Mouse (Mus musculus) hindbrain, embryonic 10.5 days (tissue): Measurements from ENCODE around the gene Cops2. TPM values are rescaled to one million over a fixed set of nuclear protein-coding genes. Genes with fewer than 3 reads are reported as not detected.

Experiments
- DNase-seq: peaks from one replicate; pipeline ENCODE4 v3.0.0-alpha.2; 2017; ENCODE audit warnings: low spot score
- H3K27ac ChIP-seq: fragments of 300-500 bp; sonication (generic); 2 replicates; pipeline ENCODE4 v1.5.1; 2016; ENCODE audit warnings: mild to moderate bottlenecking, moderate library complexity
- H3K27me3 ChIP-seq: fragments of 300-500 bp; sonication (generic); 2 replicates; pipeline ENCODE4 v1.6.1; 2016; ENCODE audit warnings: mild to moderate bottlenecking; ENCODE audit not compliant: poor library complexity, insufficient read depth, severe bottlenecking
- H3K36me3 ChIP-seq: fragments of 300-500 bp; sonication (generic); 2 replicates; pipeline ENCODE4 v1.6.1; 2016; ENCODE audit warnings: mild to moderate bottlenecking, moderate library complexity
- H3K4me1 ChIP-seq: fragments of 300-500 bp; sonication (generic); replicated peaks from 2 replicates; pipeline ENCODE4 v1.6.1; 2016; ENCODE audit warnings: mild to moderate bottlenecking
- H3K4me3 ChIP-seq: fragments of 300-500 bp; sonication (generic); 2 replicates; pipeline ENCODE4 v1.5.1; 2016; ENCODE audit warnings: mild to moderate bottlenecking, moderate library complexity
- H3K9me3 ChIP-seq: fragments of 300-500 bp; sonication (generic); 2 replicates; pipeline ENCODE4 v1.6.1; 2016; ENCODE audit warnings: mild to moderate bottlenecking, moderate library complexity
- WGBS: fragments of 180-500 bp; shearing (Covaris S2); methylation state at CpG from one replicate; pipeline ENCODE4 v1.1.7; 2016; 5-methylcytosine and 5-hydroxymethylcytosine counted together
- polyA plus RNA-seq: library from polyadenylated mRNA; unstranded; fragments of >200 nt; fragmentation: Nextera tagmentation; extraction: Ambion mirVana; gene quantifications from 2 replicates; pipeline ENCODE4 v1.2.1, GENCODE M21; 2016

The Cops2 gene
- polyA plus RNA-seq, 1 experiment from 2014 or later: 69.2 TPM

DNA sequence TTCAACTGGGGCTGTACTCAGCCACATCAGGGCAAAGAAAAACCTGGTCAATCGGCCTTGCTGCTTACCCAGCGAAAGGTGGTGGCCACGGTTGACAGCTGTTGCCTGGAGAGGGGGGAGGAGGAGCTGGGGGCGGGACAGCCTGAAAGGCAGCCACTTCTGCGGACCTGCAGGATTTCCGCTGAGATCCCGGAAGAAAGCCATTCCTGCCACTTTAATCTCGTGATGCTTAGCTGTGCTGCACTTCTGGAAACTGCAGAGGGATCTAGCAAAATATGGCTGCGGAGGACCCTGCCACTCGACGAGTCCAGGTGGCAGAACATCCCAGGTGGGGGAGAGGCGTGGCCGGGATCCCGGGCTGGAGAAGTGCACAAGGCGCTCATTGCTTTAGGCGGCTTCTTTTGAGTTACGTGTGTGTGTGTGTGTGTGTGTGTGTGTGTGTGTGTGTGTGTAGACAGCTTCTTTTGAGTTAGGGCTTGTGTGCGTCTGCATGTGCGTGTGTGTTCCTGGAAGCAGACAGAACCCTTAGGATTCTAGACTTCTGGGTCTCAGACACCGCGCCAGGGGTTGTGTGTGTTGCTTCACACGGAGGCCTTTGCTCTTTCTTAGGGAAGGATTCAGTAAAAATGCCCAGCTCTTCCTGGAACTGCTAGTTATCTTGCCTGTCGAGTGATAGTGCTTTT is 7.3 kb upstream of the Cops2 start:
- DNase-seq: peak; percentile 61
- H3K4me3 ChIP-seq: peak overlapping the region; percentile 64
- no peaks in the 10 kb centered on the region for H3K27me3 ChIP-seq
- WGBS: 7% methylated on average over 23 of the region's 23 CpGs
- peak overlapping the region; percentile 81 for H3K27ac ChIP-seq
- H3K4me1 ChIP-seq: peaks cover 17% of the 10 kb centered on the region
- 0 out of 2 replicates have a peak, but pooled peaks cover 3% of the 10 kb centered on the region for H3K36me3 ChIP-seq
- H3K9me3 ChIP-seq: no peaks in the 10 kb centered on the region

DNA sequence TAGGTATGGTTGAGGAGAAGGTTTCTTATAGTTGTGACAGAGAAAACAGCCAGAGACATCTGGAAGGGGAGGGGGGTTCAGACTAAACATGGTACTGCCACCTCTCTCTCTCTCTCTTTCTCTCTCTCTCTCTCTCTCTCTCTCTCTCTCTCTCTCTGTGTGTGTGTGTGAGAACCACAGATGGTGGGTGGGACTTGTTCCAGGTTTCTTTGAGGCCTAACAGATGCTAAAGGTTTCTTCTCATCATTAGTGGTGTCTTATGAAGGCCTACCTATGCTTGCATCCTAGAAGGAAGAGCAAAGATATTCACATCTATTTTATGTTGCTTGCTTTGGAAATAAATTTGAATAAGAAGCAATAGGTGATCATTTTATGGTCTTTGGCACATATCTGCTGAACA is 6.6 kb upstream of the Cops2 start:
- DNase-seq: no peak
- Histone ChIP-seq H3K36me3 (0 out of 2 replicates have a peak, but pooled peaks cover 3% of the 10 kb centered on the region), H3K9me3 (no peaks in the 10 kb centered on the region), H3K4me1 (peaks cover 17% of the 10 kb centered on the region), H3K27me3 (no peaks in the 10 kb centered on the region), H3K4me3 (peak overlapping the region; percentile 64; the same call in 1 of the 2 replicates), H3K27ac (no peak overlapping the region)

- Histone ChIP-seq H3K4me1 (peaks cover 20% of the 10 kb centered on the region), H3K4me3 (no peak overlapping the region), H3K9me3 (no peaks in the 10 kb centered on the region), H3K27ac (no peak overlapping the region), H3K36me3 (0 out of 2 replicates have a peak, but pooled peaks cover 3% of the 10 kb centered on the region), H3K27me3 (no peaks in the 10 kb centered on the region)
- WGBS: 92% methylated on average over 1 of the region's 1 CpGs
- DNase-seq: no peak
Observed at GRCm38 (mm10) chr2:125864551-125864950, 5.6 kb upstream of the Cops2 start.

- H3K9me3 ChIP-seq: no peaks in the 10 kb centered on the region
- H3K36me3 ChIP-seq: no peaks in the 10 kb centered on the region
- H3K4me3 ChIP-seq: no peak overlapping the region
- no peaks in the 10 kb centered on the region for H3K27me3 ChIP-seq
- no peak overlapping the region for H3K27ac ChIP-seq
- no peak for DNase-seq
- 81% methylated on average over 3 of the region's 3 CpGs for WGBS
- peaks cover 22% of the 10 kb centered on the region for H3K4me1 ChIP-seq
Observed at GRCm38 (mm10) chr2:125863799-125864198, 4.9 kb upstream of the Cops2 start.

- Histone ChIP-seq H3K27ac (no peak overlapping the region), H3K36me3 (no peaks in the 10 kb centered on the region), H3K27me3 (no peaks in the 10 kb centered on the region), H3K9me3 (no peaks in the 10 kb centered on the region), H3K4me1 (peaks cover 16% of the 10 kb centered on the region), H3K4me3 (peak overlapping the region; percentile 99)
- WGBS: 49% methylated on average over 3 of the region's 3 CpGs
- DNase-seq: no peak
Observed at GRCm38 (mm10) chr2:125857707-125858106, 1.2 kb downstream of the Cops2 start.

DNA sequence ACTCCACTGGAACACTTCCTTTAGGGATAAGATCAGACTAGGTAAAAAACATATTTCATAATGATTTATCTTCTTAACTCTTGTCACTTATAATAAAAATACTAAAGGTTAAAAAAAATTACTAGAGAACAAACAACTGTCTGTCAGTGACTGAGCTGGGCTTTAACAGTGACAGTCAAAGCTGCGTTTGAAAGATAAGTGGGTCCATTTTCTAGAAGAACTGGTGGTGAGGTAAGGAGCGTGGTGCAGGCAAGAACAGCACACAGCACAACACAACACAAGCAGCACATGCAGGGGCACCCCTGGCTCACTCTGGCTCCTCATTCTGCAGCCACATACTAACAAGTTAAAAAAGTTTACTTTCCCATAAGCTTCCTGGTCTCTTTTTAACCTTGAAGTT is 7.7 kb downstream of the Cops2 start:
- WGBS: 86% methylated on average over 2 of the region's 2 CpGs
- Histone ChIP-seq H3K9me3 (no peaks in the 10 kb centered on the region), H3K36me3 (peaks cover 32% of the 10 kb centered on the region), H3K4me3 (no peak overlapping the region), H3K4me1 (no peaks in the 10 kb centered on the region), H3K27me3 (no peaks in the 10 kb centered on the region), H3K27ac (no peak overlapping the region)
- no peak for DNase-seq

GRCm38 (mm10) chr2:125838708-125839284 is 20.1 kb downstream of the Cops2 start:
- Histone ChIP-seq H3K9me3 (no peaks in the 10 kb centered on the region), H3K36me3 (peaks cover 90% of the 10 kb centered on the region)
- WGBS: 91% methylated on average over 2 of the region's 2 CpGs

GRCm38 (mm10) chr2:125838091-125838490 is 20.8 kb downstream of the Cops2 start:
- Histone ChIP-seq H3K36me3 (peaks cover 90% of the 10 kb centered on the region), H3K4me3 (no peak overlapping the region), H3K27me3 (no peaks in the 10 kb centered on the region), H3K27ac (no peak overlapping the region), H3K4me1 (no peaks in the 10 kb centered on the region), H3K9me3 (no peaks in the 10 kb centered on the region)
- no peak for DNase-seq
- 96% methylated on average over 7 of the region's 7 CpGs for WGBS

More at GRCm38 (mm10) chr2:125838708-125839284, 20.1 kb downstream of the Cops2 start:
- Histone ChIP-seq H3K27me3 (no peaks in the 10 kb centered on the region), H3K27ac (no peak overlapping the region), H3K4me1 (no peaks in the 10 kb centered on the region), H3K4me3 (no peak overlapping the region)
- DNase-seq: no peak

- Histone ChIP-seq H3K4me3 (no peak overlapping the region), H3K27me3 (no peaks in the 10 kb centered on the region), H3K4me1 (no peaks in the 10 kb centered on the region), H3K36me3 (peaks cover 62% of the 10 kb centered on the region), H3K27ac (no peak overlapping the region), H3K9me3 (no peaks in the 10 kb centered on the region)
- no peak for DNase-seq
- 93% methylated on average over 2 of the region's 2 CpGs for WGBS
Observed at GRCm38 (mm10) chr2:125829924-125830323, 29.0 kb downstream of the Cops2 start.

DNA sequence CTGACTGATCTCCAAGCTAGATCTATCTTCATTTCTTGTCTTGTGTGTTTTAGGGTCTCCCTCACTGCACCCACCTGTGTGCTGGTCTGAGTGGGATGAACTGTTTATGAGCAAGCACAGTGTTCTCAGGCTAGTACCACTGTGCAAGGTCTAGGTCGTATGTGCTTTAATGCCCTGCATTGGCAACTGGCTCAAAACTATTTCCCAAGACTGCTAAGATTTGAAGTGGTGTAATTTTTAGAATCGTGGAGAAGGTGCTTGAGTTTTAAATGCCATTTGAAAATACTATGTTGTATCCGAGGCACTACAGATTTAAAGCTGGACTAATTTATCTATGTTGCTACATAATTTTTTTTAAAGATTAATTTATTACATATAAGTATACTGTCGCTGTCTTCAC is 31.0 kb downstream of the Cops2 start:
- Histone ChIP-seq H3K4me3 (no peak overlapping the region), H3K27ac (no peak overlapping the region), H3K36me3 (peaks cover 42% of the 10 kb centered on the region), H3K9me3 (no peaks in the 10 kb centered on the region), H3K4me1 (no peaks in the 10 kb centered on the region), H3K27me3 (no peaks in the 10 kb centered on the region)
- no peak for DNase-seq
- WGBS: 90% methylated on average over 4 of the region's 4 CpGs

DNA sequence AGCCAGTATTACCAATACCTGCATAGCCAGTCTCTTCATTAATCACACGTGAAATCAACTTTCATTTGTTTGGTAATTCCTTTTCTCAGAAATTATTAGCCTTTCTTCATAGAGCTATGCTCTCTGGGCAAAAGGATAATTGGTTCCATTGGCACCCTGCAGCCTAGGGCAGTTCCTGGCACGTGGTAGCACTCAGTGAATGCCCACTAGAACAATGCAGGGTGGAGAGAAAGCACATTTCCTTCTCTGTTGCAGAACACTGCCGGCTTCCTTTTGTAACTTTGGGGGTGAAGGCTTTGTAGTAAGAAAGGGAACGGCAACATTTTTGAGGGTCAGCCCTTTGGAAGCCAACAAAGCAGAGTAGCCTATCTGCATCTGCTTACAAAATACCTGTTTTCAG is 32.7 kb downstream of the Cops2 start:
- Histone ChIP-seq H3K36me3 (peaks cover 25% of the 10 kb centered on the region), H3K4me3 (no peak overlapping the region), H3K9me3 (no peaks in the 10 kb centered on the region), H3K4me1 (no peaks in the 10 kb centered on the region), H3K27ac (no peak overlapping the region), H3K27me3 (no peaks in the 10 kb centered on the region)
- DNase-seq: no peak
- 43% methylated on average over 4 of the region's 4 CpGs for WGBS

- Histone ChIP-seq H3K4me3 (no peak overlapping the region), H3K27me3 (no peaks in the 10 kb centered on the region), H3K36me3 (no peaks in the 10 kb centered on the region), H3K9me3 (no peaks in the 10 kb centered on the region), H3K27ac (no peak overlapping the region), H3K4me1 (no peaks in the 10 kb centered on the region)
- DNase-seq: no peak
- WGBS: 87% methylated on average over 4 of the region's 4 CpGs
Observed at GRCm38 (mm10) chr2:125820397-125820796, 38.5 kb downstream of the Cops2 start.

DNA sequence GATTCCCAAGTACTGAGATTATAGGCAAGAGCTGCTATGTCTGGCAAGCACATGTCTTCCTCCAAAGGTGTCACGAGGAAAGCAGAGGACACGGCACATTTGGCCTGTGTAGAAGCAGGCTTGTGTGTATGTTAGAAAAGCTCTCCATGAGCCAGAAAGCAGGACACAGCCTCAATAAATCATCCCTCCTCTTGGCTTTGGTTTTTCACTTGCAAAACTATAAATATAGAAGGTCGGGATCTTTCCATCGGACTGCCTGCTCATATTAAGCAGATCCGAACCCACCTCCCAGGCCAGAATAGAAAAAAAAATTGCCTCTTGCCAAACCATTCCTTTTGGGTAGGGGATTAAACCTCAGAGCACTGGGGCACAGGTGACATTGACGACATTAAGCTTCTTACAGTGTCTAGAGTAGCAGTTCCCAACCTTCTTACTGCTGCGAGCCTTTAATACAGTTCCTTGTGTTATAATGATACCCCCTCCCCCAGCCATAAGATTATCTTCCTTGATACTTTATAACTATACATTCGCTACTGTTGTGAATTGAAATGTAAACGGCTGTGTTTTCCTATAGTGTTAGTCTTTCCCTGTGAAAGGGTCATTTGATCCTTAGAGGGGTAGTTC is 44.9 kb downstream of the Cops2 start:
- Histone ChIP-seq H3K4me1 (no peaks in the 10 kb centered on the region), H3K36me3 (no peaks in the 10 kb centered on the region), H3K27ac (no peak overlapping the region), H3K27me3 (no peaks in the 10 kb centered on the region), H3K9me3 (no peaks in the 10 kb centered on the region), H3K4me3 (no peak overlapping the region)
- WGBS: 83% methylated on average over 9 of the region's 9 CpGs
- DNase-seq: no peak
